Mouse (Mus musculus) ES-Bruce4 (cell line): ENCODE data around the gene Scgb1a1.

Experiments
- CTCF ChIP-seq: IDR thresholded peaks from one replicate; pipeline ENCODE4 v1.8.1; 2011; ENCODE audit warnings: low read depth, low read length
- EP300 ChIP-seq: IDR thresholded peaks from 2 replicates; pipeline ENCODE4 v1.6.1; 2011; ENCODE audit warnings: low read depth, low read length; ENCODE audit not compliant: insufficient read depth
- POLR2A ChIP-seq: IDR thresholded peaks from one replicate; pipeline ENCODE4 v1.8.1; 2011; ENCODE audit warnings: low read length; ENCODE audit not compliant: insufficient read depth

DNA sequence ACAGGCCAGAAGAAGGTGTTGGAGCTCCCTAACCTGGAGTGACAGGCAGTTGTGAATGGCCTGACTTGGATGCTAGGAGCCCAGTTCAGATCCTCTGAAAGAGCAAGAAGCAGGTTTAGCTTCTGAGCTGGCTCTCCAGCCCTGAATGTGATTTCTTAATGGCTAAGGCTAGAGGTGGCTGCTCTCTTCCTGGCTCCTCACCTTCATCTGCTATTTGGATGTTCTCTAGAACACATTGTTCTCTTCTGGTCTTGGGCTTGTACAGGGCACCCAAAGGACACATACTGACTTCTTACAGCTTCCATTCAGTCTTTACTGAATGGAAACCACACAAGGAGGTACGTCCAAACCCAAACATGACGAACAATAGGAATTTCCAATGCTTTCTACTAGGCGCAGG, 11.7 kb downstream of the Scgb1a1 start:
- TF ChIP-seq POLR2A: no peak
- TF ChIP-seq EP300: no peak
- TF ChIP-seq CTCF: no peak
